Mouse (Mus musculus): ENCODE data around the gene Nr1i3.
A peak's percentile ranks its signal among the peaks of the same experiment; 100 is the strongest.

Nr1i3 gene

DNA sequence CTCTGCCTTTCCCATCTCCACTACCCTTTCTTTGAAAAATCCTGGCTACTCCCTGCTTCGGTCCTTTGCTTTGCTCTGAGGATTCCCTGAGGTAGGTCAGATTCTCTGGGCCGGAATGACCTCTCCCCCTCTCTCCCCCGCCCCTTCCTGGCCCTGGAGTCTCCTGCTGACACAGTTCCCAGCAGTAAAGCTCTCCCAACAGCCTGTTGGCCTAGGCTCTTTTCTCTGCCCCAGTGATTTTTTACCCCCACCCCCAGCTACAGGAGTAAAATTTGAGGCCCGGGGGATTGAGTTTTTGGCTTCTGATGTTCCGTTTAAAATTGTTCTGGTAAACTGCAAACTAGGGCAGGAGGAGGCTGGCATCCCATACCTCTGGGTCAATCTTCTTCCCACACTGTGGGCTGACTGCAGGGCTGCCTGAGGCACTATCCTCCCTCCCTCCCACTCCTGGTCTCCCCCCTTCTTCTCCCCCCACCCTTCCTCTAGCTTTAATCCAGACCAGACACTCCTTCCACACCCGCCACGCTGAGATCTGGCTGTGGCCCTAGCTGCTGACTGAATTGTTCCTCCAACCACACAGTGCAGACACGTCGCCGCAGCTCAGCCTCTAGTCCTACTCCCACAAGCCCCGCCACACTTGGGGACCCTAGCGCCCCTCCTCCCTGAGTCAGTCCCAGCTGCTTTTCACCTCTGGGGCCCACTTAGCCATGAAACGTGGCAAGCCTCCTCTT lies 38.0 kb downstream of the Nr1i3 start:
- DNase-seq (ENCODE audit: low spot score in 2 of 2) = no peak

DNA sequence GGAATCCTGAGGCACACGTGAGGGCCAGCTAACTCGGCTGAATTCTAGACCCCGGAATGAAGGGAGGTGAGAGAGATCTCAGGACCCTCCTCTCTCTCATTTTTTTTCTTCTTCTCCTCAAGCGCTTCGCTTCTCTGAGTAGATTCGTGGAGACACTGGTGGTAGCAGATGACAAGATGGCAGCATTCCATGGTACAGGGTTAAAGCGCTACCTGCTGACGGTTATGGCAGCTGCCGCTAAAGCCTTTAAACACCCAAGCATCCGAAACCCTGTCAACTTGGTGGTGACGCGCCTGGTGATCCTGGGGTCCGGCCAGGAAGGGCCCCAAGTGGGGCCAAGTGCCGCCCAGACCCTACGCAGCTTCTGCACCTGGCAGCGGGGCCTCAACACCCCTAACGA lies 38.6 kb downstream of the Nr1i3 start:
- DNase-seq (ENCODE audit: low spot score in 2 of 2) = no peak

DNA sequence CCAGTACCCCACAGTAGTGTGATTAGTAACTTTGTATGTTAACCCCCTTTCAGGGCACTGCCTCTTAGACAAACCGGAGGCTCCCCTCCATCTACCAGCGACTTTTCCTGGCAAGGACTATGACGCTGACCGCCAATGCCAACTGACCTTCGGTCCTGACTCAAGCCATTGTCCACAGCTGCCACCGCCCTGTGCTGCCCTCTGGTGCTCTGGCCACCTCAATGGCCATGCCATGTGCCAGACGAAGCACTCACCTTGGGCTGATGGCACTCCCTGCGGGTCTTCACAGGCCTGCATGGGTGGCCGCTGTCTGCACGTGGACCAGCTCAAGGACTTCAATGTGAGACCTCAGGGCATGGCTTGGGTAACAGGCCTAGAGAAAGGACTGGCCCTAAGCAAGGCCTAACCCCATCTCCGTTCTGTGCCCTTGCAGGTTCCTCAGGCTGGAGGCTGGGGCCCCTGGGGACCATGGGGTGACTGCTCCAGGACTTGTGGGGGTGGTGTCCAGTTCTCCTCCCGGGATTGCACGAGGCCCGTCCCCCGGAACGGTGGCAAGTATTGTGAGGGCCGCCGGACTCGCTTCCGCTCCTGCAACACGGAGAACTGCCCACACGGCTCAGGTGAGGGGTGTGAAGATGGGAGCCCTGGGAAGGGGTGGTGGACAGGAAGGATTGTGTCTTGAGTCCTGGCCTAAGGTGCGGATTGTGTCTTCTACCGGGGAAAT lies 42.5 kb downstream of the Nr1i3 start:
- no peak for DNase-seq (ENCODE audit: low spot score in 2 of 2)

- DNase-seq (ENCODE audit: low spot score in 2 of 2) = peak; percentile 50 to 69
These were observed 43.3 kb downstream of the Nr1i3 start for GRCm38 (mm10) chr1:171256937-171257548.

DNA sequence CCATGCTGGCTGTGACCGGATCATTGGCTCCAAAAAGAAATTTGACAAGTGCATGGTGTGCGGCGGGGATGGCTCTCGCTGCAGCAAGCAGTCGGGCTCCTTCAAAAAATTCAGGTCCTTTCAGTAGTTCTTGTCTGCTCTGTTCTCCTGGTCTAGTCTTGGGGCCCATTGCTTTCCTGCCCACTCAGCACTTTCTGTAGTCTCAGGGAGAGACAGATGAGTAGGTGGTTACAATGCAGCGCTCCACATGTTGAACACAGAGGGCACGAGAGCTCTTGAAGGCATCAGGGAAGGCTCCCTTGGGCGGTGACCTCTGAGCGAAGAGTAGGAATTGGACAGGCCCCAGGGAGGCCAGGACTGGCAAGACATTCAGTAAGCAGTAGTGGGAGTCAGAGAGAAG lies 44.0 kb downstream of the Nr1i3 start:
- DNase-seq (ENCODE audit: low spot score in 2 of 2) = no peak

DNA sequence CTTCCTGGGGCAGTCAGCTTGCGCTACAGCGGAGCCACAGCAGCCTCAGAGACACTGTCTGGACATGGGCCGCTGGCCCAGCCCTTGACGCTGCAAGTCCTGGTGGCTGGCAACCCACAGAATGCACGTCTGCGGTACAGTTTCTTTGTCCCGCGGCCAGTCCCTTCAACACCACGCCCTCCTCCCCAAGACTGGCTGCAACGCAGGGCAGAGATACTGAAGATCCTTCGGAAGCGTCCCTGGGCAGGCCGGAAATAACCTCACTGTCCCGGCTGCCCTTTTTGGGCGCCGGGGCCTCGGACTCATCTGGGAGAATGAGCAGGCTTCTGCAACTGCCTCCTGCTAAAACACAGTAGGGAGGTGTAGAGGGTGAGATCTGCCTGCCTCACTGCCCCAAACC lies 45.2 kb downstream of the Nr1i3 start:
- no peak for DNase-seq (ENCODE audit: low spot score in 2 of 2)

DNA sequence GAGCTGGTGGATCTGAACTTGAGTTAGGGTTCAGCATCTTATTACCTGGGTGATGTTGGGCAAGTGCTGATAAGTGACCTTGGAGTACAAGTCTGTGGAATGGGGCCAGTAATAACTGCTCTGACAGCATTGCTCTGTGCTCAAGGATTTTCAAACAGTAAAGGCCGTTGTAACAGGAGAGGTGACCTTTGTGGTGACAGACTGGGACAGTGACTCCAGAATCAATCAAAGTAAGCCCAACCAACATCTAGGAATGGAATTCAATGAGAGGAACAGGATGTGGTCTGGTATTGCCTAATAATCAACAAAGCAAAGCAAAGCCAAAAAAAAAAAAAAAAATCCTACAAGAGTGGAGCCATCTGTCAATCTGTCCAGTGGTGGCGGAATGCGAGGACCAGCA lies 46.5 kb downstream of the Nr1i3 start:
- DNase-seq (ENCODE audit: low spot score in 2 of 2) = no peak

DNA sequence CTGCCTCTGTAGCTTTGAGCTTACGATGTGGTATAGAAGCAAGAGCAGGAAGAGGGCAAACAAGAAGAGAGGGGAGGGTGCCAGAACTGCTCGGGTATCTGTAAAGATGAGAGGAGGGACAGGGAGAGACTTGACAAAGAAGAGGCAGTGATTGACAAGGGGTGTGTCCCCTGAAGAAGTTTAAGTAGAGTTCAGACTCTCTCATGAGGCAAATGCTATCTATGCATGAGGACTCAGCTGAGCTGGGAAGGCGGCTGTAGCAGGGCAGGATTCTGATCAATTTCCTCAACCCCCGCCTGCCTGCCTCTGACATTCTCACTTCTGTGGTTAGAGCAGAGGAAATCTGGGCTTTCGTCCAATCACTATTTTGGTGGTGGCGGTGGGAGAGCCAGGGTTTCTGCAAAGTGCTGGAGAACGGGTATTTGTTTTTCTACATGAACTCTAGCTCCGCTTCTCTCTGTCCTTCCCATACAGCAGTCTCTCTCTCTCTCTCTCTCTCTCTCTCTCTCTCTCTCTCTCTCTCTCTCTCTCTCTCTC lies 48.9 kb downstream of the Nr1i3 start:
- no peak for DNase-seq (ENCODE audit: low spot score in 2 of 2)

- no peak for DNase-seq (ENCODE audit: low spot score in 2 of 2)
These were observed 49.4 kb downstream of the Nr1i3 start for GRCm38 (mm10) chr1:171263185-171263611.

DNA sequence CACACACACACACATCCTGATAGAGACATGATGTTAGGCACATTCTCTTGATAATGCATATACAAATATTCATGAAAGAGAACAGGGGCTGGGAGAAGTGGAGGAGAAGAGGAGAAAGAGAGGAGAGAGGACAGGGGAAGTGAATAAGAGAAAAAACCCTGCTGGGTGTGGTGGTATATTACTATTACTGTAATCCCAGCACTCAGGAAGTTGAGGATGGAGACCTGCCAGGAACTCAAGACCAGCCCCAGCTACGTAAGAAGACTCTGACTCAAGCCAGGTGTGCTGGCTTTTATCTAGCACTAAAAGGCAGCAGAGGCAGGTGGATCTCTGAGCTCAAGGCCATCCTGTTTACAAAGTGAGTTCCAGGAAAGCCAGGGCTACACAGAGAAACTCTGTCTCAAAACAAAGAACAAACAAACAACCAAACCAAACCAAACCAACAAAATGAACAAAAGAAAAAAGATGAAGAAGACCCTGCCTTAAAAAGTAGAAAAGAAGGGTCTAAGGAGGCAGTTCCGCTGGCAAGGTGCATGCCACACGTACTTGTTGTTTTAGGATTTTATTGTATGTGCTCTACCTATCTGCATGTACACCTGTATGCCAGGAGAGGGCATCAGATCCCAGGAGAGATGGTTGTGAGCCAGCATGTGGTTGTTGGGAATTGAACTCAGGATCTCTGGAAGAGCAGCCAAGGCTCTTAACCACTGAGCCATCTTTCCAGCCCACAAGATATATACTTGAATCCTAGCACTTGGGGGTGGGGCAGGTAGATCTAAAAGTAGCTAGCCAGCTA lies 50.1 kb downstream of the Nr1i3 start:
- no peak for DNase-seq (ENCODE audit: low spot score in 2 of 2)

GRCm38 (mm10) chr1:171265971-171266744 lies 52.4 kb downstream of the Nr1i3 start:
- no peak for DNase-seq (ENCODE audit: low spot score in 2 of 2)

- no peak for DNase-seq (ENCODE audit: low spot score in 2 of 2)
These were observed 54.6 kb downstream of the Nr1i3 start for GRCm38 (mm10) chr1:171268341-171268740.

- peak; percentile 89 to 93 for DNase-seq (ENCODE audit: low spot score in 2 of 2)
These were observed 56.2 kb downstream of the Nr1i3 start, which contains the start of gene B4galt3 for GRCm38 (mm10) chr1:171269848-171270572. Gene B4galt3, plus strand, starts transcription at chr1:171270328.

Measured in natural killer cell, adult 2 months (primary cell).